Mouse (Mus musculus) lung, postnatal 10 days (tissue): ENCODE measurements around the gene Usp21.
"Not testable (repeated sequence)": the region's sequence is repeated elsewhere in the genome, so short reads cannot be mapped to it uniquely, and the experiment has no call there.

Experiments
- DNase-seq: peaks from one replicate; pipeline ENCODE4 v3.0.0; 2021

Gene Usp21

DNA sequence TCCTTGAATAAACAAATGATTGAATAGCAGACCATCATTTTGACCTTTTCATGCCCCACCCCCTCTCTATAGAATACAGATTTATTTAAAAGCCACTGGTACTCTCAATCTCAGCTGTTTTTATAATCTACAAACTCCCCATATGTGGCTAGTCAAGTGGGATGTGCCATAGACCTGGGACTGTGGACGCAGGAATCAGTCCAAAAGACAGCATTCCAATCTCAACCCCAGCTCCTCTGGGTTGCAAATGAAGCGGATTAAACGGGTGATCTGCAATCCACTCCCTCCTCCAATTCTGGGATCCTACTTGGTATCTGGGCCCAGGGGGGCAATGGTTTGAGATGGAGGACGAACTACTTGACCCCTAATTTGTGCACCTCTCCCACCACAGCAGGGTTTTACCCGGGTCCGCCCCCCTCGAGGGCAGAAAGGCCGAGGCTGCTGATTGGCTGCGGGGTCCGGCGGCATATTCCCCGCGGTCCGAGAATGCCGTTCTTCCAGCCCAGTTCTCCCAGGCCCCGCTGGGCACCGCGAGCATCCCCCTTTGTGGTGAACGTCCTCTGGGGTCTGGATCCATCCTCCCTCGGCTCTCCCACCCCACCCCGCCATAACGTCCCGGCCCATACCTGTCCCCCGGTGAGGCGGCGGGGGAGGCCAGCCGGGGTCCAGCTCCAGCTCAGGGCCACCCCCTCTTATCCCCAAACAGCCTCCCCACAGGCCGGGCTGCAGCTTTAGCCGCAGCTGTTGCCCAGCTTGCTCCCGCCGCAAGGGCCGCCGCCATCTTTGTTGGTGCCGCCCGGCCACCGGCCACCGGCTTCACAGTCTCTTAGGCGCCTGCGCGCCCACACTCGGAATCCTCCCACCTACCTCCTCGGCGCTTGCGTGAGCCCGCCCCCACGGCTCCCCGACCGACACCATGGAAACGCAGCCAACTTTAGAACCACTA, at the start of gene Usp21:
TSS of gene Usp21 (minus strand) at position 856 of the 946 bp plus-strand sequence.
- DNase-seq = peak; percentile 96

DNA sequence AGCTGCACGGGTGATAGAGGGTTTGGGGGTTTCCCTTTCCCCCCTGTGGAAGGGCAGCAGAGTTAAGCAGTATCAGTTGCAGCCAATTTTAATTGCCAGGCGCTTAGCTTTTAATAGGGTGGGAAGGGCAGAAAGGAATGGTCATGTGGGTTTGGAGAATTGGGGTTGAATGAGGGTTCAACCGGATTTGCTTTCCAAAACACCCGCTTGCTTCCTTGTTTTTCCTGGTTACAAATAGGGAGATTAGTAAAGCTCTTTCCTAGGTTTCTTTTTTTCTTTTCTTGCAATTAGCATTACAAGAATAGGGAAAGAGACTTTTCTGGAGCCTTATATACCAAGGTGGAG, 42.4 kb upstream of the Usp21 start:
- no peak for DNase-seq

DNA sequence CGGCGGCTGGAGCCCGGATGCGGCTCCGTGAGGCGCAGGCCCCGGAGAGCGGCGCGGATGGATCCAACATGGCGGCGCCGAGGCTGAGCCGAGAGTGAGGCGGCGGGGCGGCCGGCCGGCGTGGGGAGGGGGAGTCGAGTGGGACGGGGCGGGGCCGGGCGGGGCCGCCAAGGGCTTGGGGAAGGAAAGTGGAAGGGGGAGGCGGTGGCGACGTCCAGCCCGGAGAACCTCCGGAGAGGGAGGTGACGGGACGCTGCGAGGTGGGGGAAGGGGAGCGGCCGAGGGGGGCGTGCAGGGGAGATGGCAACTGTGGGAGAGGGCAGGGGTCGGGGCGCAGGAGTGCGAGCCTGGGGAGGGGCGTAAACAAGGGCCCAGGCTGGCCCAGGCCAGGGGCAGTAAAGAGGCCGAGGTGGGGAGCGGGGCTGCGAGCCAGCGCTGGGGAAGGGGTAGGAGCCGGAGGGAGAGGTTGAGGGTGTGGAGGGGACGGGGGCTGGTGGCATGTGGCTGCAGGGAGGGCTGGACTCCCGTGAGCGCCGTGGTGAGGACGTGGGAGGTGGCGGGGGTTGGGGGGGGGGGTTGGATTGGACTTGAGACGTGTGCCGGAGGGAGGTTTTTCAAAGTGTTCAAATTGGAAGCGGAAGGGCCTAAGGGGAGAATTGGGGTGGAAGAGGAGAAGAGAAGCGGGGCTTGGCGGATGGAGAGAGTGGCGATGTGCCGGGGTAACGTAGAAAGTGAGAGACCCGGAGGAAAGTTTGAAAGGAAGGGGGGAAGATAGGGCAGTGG, 41.8 kb upstream of the Usp21 start:
- peak; percentile 83 for DNase-seq

DNA sequence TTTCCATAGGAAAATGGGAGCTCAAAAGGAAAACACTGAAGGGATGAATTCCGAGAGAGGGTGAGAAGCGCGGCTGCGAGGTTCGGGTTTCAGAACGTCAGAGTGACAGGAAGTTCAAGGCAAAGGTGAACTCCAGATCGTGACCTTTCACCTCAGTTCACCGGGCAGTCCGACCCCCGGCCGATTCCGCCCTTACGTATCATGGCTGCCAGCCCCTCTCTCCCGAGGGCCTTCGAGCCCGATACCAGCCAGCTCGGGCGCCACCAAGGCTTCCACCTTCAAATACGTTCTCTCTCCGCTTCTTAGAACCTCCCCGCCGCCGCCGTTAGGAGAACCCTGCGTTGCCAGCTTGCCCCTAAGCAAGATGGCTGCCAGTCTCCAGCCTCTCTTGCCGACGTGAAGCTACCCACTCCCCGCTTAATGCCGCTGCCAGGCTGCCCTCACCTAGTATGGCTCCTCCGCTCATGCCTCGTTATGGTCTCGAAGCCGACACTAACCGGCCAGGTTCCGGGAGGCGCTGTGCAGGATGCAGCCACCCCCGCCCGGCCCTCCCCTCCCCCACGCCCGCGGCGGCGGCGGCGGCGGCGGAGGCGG, 41.1 kb upstream of the Usp21 start, which contains the start of gene Dedd:
TSS of gene Dedd (plus strand) at position 307 of the 594 bp plus-strand sequence.
- peak; percentile 95 for DNase-seq

DNA sequence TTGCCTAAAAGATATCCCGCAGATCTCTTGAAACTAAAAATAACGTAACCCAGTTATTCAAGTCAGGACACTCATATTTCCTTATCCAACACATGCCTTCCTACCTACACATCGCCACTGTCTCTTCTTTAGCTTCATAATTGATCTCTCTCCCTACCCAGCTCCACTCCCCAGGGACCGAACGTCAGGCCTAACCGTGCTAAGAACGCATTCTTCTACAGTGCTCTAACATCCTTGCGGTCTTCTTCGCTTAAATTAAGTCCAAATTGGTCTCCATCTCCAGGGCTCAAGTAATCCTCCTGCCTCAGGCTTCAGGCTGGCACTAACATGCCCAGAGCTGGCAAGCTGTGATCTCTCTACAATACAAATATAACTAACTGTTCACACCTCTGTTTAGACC, 40.5 kb upstream of the Usp21 start:
- DNase-seq = peak; percentile 7

DNA sequence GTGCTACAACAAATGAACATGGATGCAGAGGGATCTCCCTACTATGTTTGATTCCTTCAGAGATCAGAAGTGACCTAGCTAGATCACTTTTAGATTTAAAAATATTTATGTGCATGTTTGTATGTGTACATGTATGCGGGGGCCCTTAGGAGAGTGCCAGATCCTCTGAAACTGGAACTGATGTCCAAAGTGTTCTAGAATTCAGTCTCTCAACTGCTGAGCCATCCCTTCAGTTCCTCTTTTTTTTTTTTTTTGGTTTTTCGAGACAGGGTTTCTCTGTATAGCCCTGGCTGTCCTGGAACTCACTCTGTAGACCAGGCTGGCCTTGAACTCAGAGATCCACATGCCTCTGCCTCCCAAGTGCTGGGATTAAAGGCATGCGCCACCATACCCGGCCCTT, 38.8 kb upstream of the Usp21 start:
- DNase-seq = not testable (repeated sequence)

DNA sequence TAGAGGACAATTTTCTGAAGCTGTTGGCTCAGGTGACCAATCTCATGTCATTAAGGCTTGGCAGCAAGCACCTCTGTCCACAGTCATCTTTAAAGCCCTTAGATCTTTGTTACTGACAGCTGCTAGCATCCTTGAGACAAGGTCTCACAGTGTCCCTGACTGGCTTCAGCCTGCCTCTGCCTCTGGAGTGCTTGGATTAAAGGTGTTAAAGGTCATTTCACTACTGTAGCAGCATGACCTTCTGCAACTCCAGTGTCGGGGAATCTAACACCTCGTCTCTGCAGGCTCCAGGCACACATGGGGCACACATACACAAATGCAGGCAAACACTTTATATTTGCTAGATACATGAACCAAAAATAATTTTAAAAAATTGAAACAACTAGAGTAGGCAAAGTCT, 37.8 kb upstream of the Usp21 start:
- DNase-seq = no peak

DNA sequence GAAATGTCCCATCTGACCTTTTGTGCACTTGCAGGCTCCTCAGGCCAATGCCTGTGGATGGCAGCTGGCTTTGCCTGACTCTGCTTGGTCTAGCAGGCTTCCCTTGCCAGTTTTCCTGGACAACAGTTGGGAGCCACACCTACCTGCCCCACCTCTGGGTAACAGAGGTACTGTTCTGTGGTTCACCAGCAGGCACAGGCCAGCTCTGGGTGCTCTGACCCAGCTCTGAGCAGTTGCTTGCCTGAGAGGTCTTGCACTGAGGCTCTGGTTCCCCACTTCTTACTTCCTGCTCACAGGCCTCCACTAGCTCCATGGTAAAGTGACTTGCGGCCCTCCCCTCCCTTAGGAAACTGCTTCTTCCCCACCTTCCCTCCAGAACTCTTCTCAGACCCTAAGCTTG, 34.2 kb upstream of the Usp21 start:
- DNase-seq = no peak

DNA sequence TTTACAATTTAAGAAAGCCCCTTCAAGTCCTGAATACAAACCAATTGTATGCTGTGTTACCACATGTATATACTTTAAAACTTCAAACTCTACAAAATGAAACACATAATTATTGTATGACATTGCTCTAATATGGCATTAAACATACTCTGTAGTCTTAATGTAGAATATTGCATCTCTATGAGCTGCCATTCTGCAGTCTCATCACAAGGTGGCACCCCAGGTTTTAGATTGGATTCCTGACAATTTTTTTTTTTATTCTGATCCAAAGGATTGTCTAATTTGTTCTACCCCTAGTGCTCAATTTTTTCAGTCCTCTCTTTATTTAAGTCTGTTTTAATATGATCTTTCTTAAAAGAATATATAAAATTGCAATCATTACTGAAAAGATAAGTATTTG, 33.6 kb upstream of the Usp21 start:
- peak; percentile 51 for DNase-seq

DNA sequence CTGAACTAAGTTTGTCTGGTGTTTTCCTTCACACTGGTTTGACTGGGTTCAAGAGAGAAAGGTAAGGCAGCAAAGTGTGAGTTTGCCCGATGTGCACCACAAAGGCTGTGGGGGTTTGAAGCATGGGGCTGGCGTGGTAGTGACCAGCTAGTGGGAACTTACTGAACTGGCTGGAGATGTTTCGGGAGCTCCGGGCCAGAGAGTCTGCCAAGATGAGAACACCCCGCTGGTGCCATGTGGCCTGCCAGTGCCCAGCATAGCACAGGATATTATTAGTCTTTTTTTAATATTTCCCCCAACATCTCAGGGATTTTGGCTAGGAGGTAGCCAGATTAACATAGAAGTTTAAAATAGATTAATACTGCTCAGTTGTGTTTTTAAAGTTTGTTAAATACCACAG, 32.4 kb upstream of the Usp21 start:
- no peak for DNase-seq

DNA sequence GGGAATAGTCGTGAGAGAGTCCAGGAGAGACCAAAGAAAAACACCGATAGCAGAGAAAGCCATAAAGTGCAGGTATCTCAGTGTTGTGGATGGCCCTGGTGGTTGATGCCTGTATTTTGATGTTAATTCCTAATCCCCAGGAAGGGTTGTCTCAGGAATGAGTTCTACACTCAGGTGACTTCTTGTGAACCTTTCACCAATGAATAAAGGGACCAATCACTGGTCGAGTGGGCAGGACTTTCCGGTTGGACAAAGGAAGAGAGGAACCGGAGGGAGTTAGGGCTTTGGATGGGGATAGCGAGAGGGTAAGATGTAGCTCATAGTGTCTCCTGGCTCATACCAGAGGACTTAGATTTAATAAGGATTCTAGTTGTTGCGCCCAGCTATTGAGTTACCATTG, 32.0 kb upstream of the Usp21 start:
- no peak for DNase-seq

DNA sequence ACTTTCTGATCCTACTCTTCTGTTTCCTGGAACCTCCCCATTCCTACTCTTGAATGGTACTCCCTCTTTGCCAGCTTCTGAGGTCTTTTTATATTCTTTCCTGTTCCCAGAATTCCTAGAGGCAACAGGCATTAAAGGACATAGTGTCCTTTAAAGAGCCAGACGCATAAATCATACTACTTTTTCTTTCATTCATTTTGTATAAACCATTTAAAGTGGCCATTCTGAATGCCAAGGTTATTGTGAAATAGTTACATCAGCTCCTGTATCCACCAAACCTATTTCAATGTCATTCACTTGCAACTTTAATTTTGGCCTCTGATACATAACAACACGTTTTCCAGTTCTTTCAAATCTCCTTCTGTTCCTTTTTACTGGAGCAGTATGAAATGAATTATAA, 21.5 kb upstream of the Usp21 start:
- no peak for DNase-seq

DNA sequence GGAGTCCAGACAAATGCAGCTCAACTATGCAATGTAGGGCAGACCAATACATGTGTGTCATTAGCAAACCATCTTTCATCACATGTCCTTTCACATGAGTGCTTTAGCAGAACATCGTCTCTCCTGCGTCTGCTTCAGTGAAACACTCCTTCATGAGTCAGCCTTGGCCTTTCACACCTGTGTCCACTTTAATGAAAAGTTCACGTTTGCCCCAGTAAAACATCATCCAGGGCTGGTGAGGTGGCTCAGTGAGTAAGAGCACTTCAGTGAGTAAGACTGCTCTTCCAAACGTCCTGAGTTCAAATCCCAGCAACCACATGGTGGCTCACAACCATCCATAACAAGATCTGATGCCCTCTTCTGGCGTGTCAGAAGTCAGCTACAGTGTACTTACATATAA, 18.4 kb upstream of the Usp21 start:
- not testable (repeated sequence) for DNase-seq

DNA sequence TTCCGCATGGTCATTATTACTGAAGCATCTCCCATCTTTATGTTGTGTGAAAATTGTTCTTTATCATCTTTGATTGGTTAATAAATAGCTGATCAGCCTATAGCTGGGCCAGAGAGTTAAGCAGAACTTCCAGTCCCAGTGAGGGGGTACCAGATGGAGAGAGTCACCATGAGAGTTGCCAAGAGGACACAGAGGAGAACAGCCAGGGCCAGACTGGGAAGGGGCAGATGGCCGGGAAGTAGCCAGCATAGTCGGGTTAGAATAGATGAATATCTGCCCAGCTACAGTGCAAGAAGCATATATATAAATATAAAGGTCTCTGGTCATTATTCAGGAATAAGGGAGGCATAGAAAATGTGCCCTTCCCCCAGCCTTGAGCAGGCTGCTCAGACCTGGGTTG, 10.4 kb upstream of the Usp21 start:
- no peak for DNase-seq

DNA sequence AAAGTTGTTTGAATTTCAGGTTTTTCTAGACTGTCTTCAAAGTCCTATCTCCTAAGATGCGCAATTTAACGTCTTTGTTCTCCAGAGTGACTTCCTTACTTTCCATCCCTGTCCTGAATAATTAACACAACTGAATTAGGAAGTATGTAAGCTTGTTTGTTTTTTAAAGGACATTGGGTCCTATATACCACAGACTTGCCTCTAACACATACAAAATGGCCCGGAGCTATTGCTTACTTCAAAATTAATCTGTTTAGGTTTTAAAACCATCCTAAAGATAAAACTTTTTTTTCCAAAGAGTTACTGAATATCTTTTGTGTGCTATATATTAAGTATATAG, 7.2 kb upstream of the Usp21 start:
- DNase-seq = no peak

DNA sequence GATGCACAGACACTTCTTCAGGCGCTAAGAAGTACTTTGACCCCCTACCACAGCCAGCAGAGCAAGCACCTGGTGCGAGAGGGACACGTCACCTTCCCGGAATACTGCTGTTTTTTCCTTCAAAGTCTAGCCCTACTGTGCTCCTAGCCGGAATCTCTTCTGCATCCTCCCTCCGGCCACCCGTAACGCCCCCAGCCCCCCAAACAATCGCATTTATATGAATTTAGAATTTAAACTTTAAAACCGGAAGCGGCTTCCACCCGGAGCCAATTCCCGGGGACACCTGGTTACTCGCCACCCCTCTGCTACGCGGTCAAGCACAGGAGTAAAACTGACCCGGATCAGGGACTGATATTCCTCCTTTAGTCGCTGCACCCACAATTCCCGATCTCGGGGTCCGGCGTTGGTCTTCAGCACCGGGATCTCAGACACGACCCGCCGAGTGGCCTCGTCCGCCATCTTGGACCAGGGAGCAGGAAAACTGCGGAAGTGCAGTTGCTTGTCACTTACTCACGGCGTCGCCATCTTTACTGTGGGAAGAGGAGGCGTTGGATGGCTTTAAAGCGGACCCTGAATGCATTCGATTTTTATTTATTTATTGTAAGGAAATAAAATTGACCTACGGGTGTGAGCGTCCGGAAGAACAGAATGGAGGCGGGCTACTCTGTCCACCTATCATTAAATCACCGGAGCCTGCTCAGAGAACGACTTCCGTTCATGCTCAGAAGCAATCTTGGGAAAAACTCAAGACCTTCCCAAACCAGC, 6.7 kb upstream of the Usp21 start, which contains the start of gene Ufc1:
TSS of gene Ufc1 (minus strand) at position 727 of the 765 bp plus-strand sequence.
- DNase-seq = peak; percentile 90

DNA sequence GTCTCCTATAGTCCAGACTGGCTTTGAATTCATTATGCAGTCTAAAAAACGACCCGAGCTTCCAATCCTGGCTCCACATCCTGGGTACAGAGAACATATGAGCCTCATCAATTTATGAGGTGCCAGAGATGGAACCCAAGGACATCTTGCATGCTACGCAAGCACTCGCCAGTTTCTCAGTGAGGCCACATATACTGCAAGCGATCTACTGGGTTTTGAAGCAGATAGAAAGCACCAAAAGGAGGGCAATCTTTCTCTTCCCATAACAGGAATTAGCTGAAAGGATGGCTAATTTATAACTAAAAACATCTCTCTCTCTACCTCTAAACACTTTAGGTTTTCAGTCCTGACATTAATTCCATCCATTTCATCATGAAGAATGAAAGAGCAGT, 6.1 kb upstream of the Usp21 start:
- no peak for DNase-seq

DNA sequence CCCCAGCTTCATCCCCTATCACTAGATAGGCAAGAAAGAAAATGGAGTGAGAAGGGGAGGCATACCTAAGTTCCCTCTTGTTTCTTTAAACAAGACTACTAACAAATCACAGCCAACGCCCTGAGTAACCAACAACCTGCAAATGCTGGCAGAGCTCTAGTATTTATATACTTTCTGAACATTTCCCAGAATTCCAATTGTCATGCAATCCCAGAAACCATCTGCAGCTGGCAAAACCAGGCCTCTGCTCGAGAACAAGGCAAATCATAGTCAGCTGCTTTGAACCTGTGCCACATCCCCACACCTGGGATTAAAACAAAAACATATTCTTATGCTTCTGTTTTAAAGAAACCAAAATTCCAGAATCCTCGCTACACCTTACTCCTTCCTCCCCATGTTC, 5.6 kb upstream of the Usp21 start:
- DNase-seq = no peak

DNA sequence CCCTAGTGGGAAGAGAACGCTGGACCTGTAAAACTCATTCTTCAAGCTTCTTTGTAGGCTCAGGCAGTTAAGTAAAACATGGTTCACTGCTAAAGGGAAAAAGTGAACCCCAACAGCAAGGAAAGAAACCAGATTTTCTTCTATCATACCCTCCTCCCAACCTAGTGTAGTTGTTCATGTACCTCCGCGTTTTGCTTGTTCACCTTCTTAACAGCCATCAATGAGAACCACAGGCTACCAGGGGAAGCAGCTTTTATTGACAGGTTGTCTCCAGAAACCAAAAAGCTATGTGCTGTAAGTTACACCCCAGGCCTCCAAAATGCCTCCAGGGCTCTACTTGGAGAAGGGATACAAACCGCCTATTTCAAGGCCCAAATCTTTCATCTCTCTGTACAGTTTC, 537 bp upstream of the Usp21 start:
- no peak for DNase-seq

DNA sequence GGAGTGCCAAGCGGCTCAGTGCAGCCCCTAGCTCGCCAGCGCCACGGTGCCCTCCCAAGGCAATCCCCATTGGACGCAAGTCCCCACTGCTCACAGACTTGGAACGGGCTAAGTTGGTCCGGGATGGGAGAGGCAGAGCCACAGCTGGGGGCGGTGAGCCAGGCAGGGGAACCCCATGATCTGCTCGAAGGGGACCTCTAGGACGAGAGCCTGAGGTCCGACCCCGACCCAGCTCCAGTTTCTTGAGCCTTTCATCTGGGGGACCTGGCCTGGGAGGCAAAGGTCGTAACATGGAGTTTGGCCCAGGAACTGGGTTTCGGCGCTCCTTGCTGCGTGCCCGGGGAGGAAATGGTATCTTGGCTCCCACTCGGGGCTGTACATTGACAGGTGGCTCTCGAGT, 1.3 kb downstream of the Usp21 start:
- no peak for DNase-seq

DNA sequence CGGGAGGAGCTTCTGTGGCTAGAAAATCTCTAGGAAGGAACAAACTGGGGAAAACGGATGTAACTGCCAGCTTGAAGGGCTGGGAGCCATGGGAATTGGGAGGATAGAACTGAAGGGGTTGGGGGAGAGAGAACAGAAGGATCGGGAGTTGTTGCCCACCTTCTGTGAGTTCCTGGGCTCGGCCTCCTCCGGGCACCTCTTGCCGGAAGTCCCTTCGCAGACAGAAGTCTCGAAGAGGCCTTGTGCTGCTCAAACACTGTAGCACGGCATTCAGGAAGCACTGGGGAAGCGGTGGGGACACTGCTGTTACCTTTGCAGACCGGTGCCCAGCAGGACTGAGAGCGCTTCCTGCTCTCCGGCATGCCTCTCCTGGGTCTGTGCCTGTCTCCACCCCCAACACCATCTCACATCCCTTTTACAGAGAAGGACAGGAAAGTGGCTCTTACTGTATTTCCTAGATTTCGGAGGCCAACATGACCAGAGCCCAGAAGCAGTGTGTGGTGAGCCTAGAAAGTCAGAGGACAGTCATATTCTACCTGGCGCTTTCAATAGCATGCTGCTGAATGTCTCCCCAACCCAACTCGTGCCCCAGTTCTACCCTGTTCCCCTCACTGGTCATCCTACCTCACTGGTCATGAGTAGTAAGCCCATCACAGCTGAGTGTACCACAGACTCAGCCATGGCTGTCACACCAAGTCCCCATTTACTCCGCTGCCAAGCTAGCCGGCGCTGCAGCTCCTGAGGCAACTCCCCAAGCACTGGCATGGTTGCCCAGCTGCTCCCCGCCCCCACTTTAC, 2.5 kb downstream of the Usp21 start:
- DNase-seq = no peak

DNA sequence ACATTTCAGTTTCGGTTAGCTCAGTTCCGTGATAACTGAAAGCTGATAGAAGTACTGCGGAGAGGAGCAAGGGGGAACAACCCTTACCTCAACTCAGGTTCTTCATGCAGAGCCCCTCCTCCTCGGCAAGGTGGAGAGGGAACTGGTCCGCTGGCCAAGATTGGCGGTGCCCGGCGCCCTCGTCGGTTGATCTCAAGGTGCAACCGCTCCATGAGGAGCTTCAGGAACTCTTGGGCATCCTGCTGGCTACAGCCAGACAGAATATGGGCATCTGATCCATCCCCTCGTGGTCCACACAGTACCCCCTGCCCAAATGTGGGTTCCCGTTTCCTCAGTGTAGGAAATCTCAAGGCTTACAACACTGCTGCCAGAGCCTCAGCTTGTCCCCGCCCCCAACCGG, 3.3 kb downstream of the Usp21 start:
- DNase-seq = no peak
